Mouse (Mus musculus) cerebellum, adult 11-12 months (tissue): ENCODE measurements around the gene Sgsm3.

ENCODE experiments used
- DNase-seq: peaks from one replicate; pipeline ENCODE4 v3.0.0; 2022

The Sgsm3 gene

GRCm38 (mm10) chr15:80983264-80983663 lies 5.7 kb downstream of the Sgsm3 start:
- no peak for DNase-seq

- no peak for DNase-seq
Measured at GRCm38 (mm10) chr15:80988331-80988730, 10.8 kb downstream of the Sgsm3 start.

GRCm38 (mm10) chr15:80989712-80990111 lies 12.1 kb downstream of the Sgsm3 start:
- DNase-seq = no peak

GRCm38 (mm10) chr15:80994959-80995358 lies 17.4 kb downstream of the Sgsm3 start:
- DNase-seq = no peak

- DNase-seq = no peak
Measured at GRCm38 (mm10) chr15:80996090-80996835, 18.7 kb downstream of the Sgsm3 start.

GRCm38 (mm10) chr15:80997077-80997476 lies 19.5 kb downstream of the Sgsm3 start:
- no peak for DNase-seq

- no peak for DNase-seq
Measured at GRCm38 (mm10) chr15:81000419-81001138, 23.0 kb downstream of the Sgsm3 start.

- DNase-seq = peak; percentile 67
Measured at GRCm38 (mm10) chr15:81006127-81006735, 28.7 kb downstream of the Sgsm3 start.

GRCm38 (mm10) chr15:81007339-81007738 lies 29.8 kb downstream of the Sgsm3 start:
- no peak for DNase-seq

- DNase-seq = no peak
Measured at GRCm38 (mm10) chr15:81007905-81008304, 30.3 kb downstream of the Sgsm3 start.

GRCm38 (mm10) chr15:81008689-81009123 lies 31.1 kb downstream of the Sgsm3 start:
- no peak for DNase-seq

GRCm38 (mm10) chr15:81010114-81010513 lies 32.5 kb downstream of the Sgsm3 start:
- DNase-seq = peak; percentile 33

GRCm38 (mm10) chr15:81011523-81011922 lies 34.0 kb downstream of the Sgsm3 start:
- DNase-seq = no peak

GRCm38 (mm10) chr15:81012359-81012758 lies 34.8 kb downstream of the Sgsm3 start:
- no peak for DNase-seq

GRCm38 (mm10) chr15:81013186-81013585 lies 35.6 kb downstream of the Sgsm3 start:
- DNase-seq = no peak

- no peak for DNase-seq
Measured at GRCm38 (mm10) chr15:81015068-81015744, 37.6 kb downstream of the Sgsm3 start.

GRCm38 (mm10) chr15:81016488-81016887 lies 38.9 kb downstream of the Sgsm3 start:
- no peak for DNase-seq

- DNase-seq = no peak
Measured at GRCm38 (mm10) chr15:81017308-81017707, 39.7 kb downstream of the Sgsm3 start.

GRCm38 (mm10) chr15:81021377-81021776 lies 43.8 kb downstream of the Sgsm3 start:
- DNase-seq = no peak

GRCm38 (mm10) chr15:81022437-81022836 lies 44.9 kb downstream of the Sgsm3 start:
- DNase-seq = no peak

- DNase-seq = no peak
Measured at GRCm38 (mm10) chr15:81023842-81024241, 46.3 kb downstream of the Sgsm3 start.

GRCm38 (mm10) chr15:81026901-81027300 lies 49.3 kb downstream of the Sgsm3 start:
- DNase-seq = no peak
